Mouse (Mus musculus): ENCODE results near the gene Klf1. TPM values are rescaled to one million over a fixed set of nuclear protein-coding genes. Genes with fewer than 3 reads are reported as not detected.

Klf1 gene
- polyA plus RNA-seq, 1 experiment from 2014 or later = 6.4 TPM

Other genes starting within 250 kb of the Klf1 start
- gene Ier2, start 239.1 kb upstream of the Klf1 start, polyA plus RNA-seq (2015; fragmentation: Nextera tagmentation; extraction: Ambion mirVana) = 84.2 and 85.5 TPM in 2 replicates
- 59.9 and 68.3 TPM in 2 replicates for gene Trmt1, start 215.6 kb upstream of the Klf1 start, polyA plus RNA-seq (2015; fragmentation: Nextera tagmentation; extraction: Ambion mirVana)
- 14.8 and 17.0 TPM in 2 replicates for gene Nacc1, start 214.1 kb upstream of the Klf1 start, polyA plus RNA-seq (2015; fragmentation: Nextera tagmentation; extraction: Ambion mirVana)
- gene Lyl1, start 200.5 kb upstream of the Klf1 start, polyA plus RNA-seq (2015; fragmentation: Nextera tagmentation; extraction: Ambion mirVana) = 5.1 and 5.5 TPM in 2 replicates
- gene G430095P16Rik, start 178.9 kb upstream of the Klf1 start, polyA plus RNA-seq (2015; fragmentation: Nextera tagmentation; extraction: Ambion mirVana) = 3.1 and 3.7 TPM in 2 replicates
- 14.2 and 14.8 TPM in 2 replicates for gene Nfix, start 101.6 kb upstream of the Klf1 start, polyA plus RNA-seq (2015; fragmentation: Nextera tagmentation; extraction: Ambion mirVana)
- 4.5 and 5.3 TPM in 2 replicates for gene Dand5, start 79.1 kb upstream of the Klf1 start, polyA plus RNA-seq (2015; fragmentation: Nextera tagmentation; extraction: Ambion mirVana)
- gene Gadd45gip1, start 70.4 kb upstream of the Klf1 start, polyA plus RNA-seq (2015; fragmentation: Nextera tagmentation; extraction: Ambion mirVana) = 61.7 and 62.6 TPM in 2 replicates
- gene Rad23a, start 61.3 kb upstream of the Klf1 start, polyA plus RNA-seq (2015; fragmentation: Nextera tagmentation; extraction: Ambion mirVana) = 102 and 106 TPM in 2 replicates
- gene Calr, start 55.0 kb upstream of the Klf1 start, polyA plus RNA-seq (2015; fragmentation: Nextera tagmentation; extraction: Ambion mirVana) = 1,038 and 1,157 TPM in 2 replicates
- 83.1 and 92.7 TPM in 2 replicates for gene Farsa, start 44.9 kb upstream of the Klf1 start, polyA plus RNA-seq (2015; fragmentation: Nextera tagmentation; extraction: Ambion mirVana)
- gene Syce2, start 29.8 kb upstream of the Klf1 start, polyA plus RNA-seq (2015; fragmentation: Nextera tagmentation; extraction: Ambion mirVana) = 49.9 and 54.4 TPM in 2 replicates
- gene Gcdh, start 8.0 kb upstream of the Klf1 start, polyA plus RNA-seq (2015; fragmentation: Nextera tagmentation; extraction: Ambion mirVana) = 42.8 and 49.2 TPM in 2 replicates
- gene Dnase2a, start 6.6 kb downstream of the Klf1 start, polyA plus RNA-seq (2015; fragmentation: Nextera tagmentation; extraction: Ambion mirVana) = 8.7 and 10.2 TPM in 2 replicates
- 1.6 TPM in 2 replicates for gene Mast1, start 35.4 kb downstream of the Klf1 start, polyA plus RNA-seq (2015; fragmentation: Nextera tagmentation; extraction: Ambion mirVana)
- gene Rtbdn, start 45.1 kb downstream of the Klf1 start, polyA plus RNA-seq (2015; fragmentation: Nextera tagmentation; extraction: Ambion mirVana) = 0.31 and 0.51 TPM in 2 replicates
- not detected in 2 replicates for gene Gm49661, start 67.5 kb downstream of the Klf1 start, polyA plus RNA-seq (2015; fragmentation: Nextera tagmentation; extraction: Ambion mirVana)
- 581 and 615 TPM in 2 replicates for gene Prdx2, start 67.7 kb downstream of the Klf1 start, polyA plus RNA-seq (2015; fragmentation: Nextera tagmentation; extraction: Ambion mirVana)
- 116 and 117 TPM in 2 replicates for gene Rnaseh2a, start 67.8 kb downstream of the Klf1 start, polyA plus RNA-seq (2015; fragmentation: Nextera tagmentation; extraction: Ambion mirVana)
- 28.4 and 30.7 TPM in 2 replicates for gene Junb, start 76.8 kb downstream of the Klf1 start, polyA plus RNA-seq (2015; fragmentation: Nextera tagmentation; extraction: Ambion mirVana)
- 68.7 and 75.8 TPM in 2 replicates for gene Hook2, start 88.7 kb downstream of the Klf1 start, polyA plus RNA-seq (2015; fragmentation: Nextera tagmentation; extraction: Ambion mirVana)
- 0.14 and 0.76 TPM in 2 replicates for gene Best2, start 112.6 kb downstream of the Klf1 start, polyA plus RNA-seq (2015; fragmentation: Nextera tagmentation; extraction: Ambion mirVana)
- 125 and 130 TPM in 2 replicates for gene Asna1, start 123.4 kb downstream of the Klf1 start, polyA plus RNA-seq (2015; fragmentation: Nextera tagmentation; extraction: Ambion mirVana)
- gene Trir, start 124.9 kb downstream of the Klf1 start, polyA plus RNA-seq (2015; fragmentation: Nextera tagmentation; extraction: Ambion mirVana) = 110 and 113 TPM in 2 replicates
- gene Tnpo2, start 135.0 kb downstream of the Klf1 start, polyA plus RNA-seq (2015; fragmentation: Nextera tagmentation; extraction: Ambion mirVana) = 28.1 and 29.4 TPM in 2 replicates
- gene Fbxw9, start 158.1 kb downstream of the Klf1 start, polyA plus RNA-seq (2015; fragmentation: Nextera tagmentation; extraction: Ambion mirVana) = 25.2 and 27.4 TPM in 2 replicates
- gene Gm5741, start 166.1 kb downstream of the Klf1 start, polyA plus RNA-seq (2015; fragmentation: Nextera tagmentation; extraction: Ambion mirVana) = not detected in 2 replicates
- gene Dhps, start 169.8 kb downstream of the Klf1 start, polyA plus RNA-seq (2015; fragmentation: Nextera tagmentation; extraction: Ambion mirVana) = 56.6 and 57.5 TPM in 2 replicates
- gene Wdr83os, start 178.8 kb downstream of the Klf1 start, polyA plus RNA-seq (2015; fragmentation: Nextera tagmentation; extraction: Ambion mirVana) = 133 and 151 TPM in 2 replicates
- 35.7 and 42.9 TPM in 2 replicates for gene Wdr83, start 179.4 kb downstream of the Klf1 start, polyA plus RNA-seq (2015; fragmentation: Nextera tagmentation; extraction: Ambion mirVana)
- gene Man2b1, start 181.3 kb downstream of the Klf1 start, polyA plus RNA-seq (2015; fragmentation: Nextera tagmentation; extraction: Ambion mirVana) = 55.4 and 55.7 TPM in 2 replicates
- gene Zfp791, start 221.2 kb downstream of the Klf1 start, polyA plus RNA-seq (2015; fragmentation: Nextera tagmentation; extraction: Ambion mirVana) = 2.7 TPM in 2 replicates
- gene Cks1brt, start 250.0 kb downstream of the Klf1 start, polyA plus RNA-seq (2015; fragmentation: Nextera tagmentation; extraction: Ambion mirVana) = not detected in 2 replicates

Data from intestine, embryonic 15.5 days (tissue).